Mouse (Mus musculus): ENCODE data around the gene Desi1.
"Not testable (repeated sequence)": the region's sequence is repeated elsewhere in the genome, so short reads cannot be mapped to it uniquely, and the experiment has no call there.

The Desi1 gene

DNA sequence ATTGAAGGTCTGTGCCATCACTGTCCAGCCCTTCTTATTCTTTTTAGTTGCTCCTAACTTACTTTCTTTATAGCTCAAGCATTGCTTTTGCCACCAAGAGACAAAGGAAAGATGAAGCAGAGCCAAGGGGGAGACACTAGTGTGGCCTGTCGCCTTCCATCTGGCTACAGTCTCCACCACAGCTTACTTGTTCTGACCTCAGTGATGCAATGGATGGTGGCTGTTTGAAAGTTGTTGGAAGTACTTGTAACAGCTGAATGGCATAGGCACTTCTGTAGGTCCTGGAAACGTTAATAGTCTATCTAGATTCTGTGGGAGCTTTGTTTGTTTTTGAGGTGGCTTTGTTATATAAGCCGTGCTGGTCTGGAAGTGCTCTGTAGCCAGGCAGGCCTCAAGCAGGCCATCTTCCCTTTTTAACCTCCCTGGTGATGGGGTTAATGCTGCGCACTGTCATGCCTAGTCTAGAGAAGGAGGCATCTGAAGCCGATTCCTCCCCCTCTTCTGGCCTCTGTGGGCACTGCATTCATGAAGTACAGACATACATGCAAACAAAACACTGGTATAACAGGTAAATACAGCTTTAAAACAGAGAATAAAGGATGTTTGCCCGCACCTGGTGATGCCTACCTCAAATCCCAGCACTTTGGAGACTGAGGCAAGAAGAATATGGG is 9.6 kb downstream of the Desi1 start:
- in situ Hi-C loops (cut with MboI; ENCODE audit: unreplicated experiment in 2 of 2): no loop called here

DNA sequence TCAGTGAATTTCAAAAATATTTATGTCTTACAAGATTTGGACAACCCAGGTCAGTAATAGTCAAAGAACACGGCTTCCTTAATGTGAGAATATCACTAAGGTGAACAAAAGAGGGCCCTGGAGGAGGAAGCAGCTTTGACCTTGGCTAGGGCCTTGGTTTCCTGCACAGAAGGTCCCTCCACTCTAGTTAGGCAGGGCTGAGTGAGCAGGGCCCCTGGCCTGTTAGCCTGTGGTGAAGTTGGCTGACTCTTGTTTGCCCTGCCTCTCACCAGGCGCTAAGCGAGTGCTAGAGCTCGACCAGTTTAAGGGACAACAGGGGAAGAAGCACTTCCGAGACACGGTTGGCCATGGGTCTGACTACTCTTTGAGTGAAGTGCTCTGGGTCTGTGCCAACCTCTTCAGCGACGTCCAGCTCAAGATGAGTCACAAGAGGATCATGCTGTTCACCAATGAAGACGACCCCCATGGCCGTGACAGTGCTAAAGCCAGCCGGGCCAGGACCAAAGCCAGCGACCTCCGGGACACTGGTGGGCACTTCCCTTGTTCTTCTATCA is 11.1 kb downstream of the Desi1 start:
- in situ Hi-C loops (cut with MboI; ENCODE audit: unreplicated experiment in 2 of 2): no loop called here

DNA sequence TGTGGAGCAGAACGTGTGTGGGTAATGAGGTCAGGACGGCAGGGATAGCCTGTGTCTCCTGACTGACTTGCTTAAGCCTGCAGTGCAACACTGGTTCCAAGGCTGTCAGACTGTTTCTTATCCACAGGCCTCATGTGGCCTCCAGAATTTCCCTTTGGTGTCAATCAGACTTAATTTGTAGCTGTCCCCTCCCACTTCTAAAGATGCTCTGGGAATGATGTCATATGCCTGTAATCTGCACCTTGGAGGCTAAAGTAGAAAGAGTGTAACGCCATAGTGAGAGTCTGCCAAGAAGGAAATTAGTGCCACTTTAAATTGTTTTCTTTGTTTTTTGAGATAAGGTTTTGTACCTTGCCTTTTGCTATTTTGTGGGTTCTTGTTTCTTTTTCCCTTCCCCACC is 14.4 kb downstream of the Desi1 start:
- in situ Hi-C loops (cut with MboI; ENCODE audit: unreplicated experiment in 2 of 2): no loop called here

DNA sequence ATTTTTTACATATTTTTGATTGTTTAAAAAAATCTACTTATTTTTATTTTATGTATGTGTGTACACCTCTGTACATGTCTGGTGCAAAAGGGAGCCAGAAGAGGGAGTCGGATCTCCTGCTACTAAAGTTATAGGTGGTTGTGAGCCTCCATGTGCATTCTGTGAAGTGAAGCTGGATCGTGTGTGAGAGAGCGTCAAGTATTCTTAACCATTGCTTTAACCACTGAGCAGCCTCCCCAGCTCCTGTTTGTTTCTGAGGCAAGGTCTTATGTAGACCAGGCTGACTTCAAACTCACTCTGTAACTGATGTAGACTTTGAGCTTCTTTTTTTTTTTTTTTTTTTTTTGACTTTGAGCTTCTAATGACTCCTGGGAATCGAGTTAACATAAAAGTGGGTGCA is 16.2 kb downstream of the Desi1 start:
- in situ Hi-C loops (cut with MboI; ENCODE audit: unreplicated experiment in 2 of 2): no loop called here

DNA sequence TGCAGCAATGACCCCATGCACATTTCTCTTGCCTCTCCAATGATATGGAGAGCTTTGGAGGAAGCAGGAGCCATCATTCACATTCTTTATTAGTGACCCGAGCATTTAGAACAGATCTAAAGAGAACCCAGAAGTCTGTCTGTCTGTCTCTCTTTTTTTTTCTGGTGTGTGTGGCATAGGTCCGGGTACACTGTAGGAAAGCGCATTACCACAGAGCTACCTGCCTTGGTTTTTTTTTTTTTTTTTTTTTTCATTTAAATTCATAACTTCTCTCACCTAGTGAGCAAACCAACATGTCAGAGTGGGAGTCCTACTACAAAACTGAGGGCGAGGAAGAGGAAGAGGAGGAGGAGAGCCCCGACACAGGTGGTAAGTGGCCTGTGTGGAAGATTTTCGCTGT is 16.8 kb downstream of the Desi1 start:
- in situ Hi-C loops (cut with MboI; ENCODE audit: unreplicated experiment in 2 of 2): no loop called here

DNA sequence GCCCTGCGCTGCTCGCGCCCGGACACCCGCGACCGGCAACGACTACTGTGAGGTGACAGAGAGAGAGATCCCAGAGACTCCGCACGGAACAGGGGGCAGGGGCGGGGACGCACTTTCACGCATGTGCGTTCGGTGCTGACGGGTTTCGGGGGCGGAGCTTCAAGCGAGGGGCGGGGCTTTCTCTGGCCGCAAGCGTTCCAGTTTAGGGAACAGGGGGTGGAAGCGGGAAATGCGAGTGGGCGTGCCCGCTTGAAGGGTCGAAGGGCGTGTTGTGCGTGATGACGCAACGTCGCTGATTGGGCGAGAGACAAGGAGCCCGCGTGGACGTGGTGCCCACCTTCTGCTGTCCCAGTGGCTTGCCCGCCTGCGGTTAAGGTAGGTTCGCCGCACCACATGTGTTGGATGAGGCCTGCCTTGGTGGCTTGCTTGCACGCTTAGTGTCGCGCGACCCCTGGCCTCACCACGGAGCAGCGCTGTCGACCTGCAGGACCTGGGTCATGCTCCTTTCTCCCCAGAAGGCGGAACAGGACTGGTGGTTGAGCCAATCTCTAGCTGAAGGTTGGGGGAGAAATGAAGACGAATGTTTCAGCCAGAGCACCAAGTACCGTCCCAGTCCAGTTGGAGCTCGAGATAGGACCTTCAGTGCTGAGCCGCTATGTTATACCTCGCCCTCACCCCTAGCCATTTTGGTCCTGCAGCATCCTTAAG is 17.4 kb downstream of the Desi1 start:
- in situ Hi-C loops (cut with MboI; ENCODE audit: unreplicated experiment in 2 of 2): no loop called here

DNA sequence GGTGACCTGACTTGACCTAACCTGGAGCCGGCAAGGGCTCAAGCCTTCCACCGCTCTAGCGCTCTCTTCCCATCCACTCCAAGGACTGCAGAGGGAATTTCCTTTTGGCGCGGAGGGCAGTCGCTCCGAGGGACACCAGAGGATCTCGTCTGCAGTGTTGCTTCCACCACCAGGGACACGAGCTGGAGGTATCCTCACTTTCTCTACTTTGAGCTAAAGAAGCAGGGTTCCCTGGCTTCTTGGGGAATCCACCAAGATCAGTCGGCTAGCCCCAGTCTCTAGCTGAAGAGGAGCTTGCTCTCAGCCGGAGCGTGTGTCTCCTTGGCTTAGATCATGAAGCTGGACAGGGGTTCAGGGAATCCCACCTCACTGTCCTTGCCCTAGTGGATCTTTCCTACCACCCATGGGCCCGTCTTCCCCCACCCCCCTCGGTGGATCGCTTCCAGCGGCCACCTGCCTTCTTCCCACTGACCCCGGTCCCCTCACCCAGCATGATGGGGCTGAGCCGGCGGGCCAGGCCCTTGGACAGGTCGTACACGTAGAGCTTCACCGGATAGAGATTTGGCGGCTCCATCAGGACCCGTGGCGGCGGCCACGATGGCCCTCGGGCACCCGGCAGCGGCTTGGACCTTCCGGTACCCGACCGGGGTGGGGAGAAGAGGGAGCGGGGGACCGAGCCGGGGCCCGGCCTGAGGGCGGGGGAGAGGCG is 18.1 kb downstream of the Desi1 start:
- in situ Hi-C loops (cut with MboI; ENCODE audit: unreplicated experiment in 2 of 2): no loop called here

DNA sequence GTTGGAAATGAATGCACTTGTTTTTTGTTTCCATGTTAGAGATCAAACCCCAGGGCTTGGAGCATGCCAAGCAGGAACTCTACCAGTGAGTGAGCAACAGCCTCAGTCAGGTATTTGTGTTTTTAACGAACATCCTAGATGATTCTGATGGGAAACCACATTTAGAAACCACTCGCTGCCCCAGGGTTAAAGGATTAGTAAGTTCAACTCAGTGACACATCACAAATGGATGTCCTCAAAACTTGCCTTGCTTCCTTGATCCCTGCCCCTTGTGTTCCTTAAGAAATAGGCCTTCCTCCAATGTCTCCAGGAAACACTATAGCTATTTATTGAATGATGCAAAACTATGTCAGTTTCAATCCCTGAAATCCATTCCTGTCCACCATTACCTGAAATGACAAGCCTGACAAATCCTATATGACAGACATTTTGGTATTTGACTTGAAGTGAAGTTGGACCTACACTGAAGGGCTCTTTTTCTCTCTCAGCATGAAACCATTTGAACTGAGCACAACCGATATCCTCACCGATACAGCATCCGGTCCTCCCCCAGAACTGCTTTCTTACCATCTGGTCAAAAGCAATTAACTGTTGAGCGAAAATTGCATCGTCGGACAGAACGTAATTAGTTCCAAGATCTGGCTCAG is 18.8 kb downstream of the Desi1 start:
- in situ Hi-C loops (cut with MboI; ENCODE audit: unreplicated experiment in 2 of 2): loop anchor here in 1 of 2 experiments (5.0 kb wide), 1 partner anchor 32 kb away; the partner anchor contains the start of gene Snu13

DNA sequence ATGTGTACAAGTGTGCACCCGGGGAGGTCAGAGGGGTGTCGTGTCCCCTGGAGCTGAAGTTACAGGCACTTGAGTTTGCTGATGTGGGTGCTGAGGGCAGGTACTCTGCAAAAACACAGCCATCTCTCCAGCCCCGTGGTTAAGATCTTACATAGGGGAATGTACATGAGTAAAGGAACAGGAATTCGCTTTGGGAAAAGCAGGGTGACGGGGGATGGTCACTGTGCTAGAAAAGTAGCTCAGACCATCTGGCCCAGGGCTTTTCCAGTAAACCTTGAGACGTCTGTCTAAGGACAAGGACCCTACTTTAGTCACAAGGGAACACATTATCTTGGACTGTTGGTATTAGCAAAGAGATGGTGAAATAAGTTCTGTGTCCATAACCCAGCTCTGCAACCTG is 21.7 kb downstream of the Desi1 start:
- in situ Hi-C loops (cut with MboI; ENCODE audit: unreplicated experiment in 2 of 2): loop anchor here in 1 of 2 experiments (5.0 kb wide), 1 partner anchor 35 kb away; the partner anchor contains the start of gene Snu13

DNA sequence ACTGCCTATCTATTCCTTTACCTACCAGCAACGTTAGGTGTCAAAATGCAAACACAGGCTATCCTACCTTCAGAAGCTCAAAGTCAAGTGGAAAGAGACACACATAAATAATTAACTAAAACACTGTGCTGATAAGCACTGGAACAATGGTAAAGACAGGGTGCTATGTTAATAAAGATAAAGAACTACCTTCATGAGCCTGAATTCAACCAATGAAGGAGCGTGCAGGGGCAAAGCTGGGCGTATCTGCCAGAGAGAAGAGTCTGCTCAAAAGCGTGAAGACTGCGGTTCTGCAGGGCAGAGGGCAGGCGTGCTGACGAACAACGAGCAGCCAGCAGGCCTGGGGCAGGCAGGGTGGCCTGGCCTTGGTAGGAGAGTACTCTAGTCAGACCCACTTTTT is 29.4 kb downstream of the Desi1 start:
- in situ Hi-C loops (cut with MboI; ENCODE audit: unreplicated experiment in 2 of 2): loop anchor here in 1 of 2 experiments (5.0 kb wide), 1 partner anchor 42 kb away; the partner anchor contains the start of gene Pmm1

DNA sequence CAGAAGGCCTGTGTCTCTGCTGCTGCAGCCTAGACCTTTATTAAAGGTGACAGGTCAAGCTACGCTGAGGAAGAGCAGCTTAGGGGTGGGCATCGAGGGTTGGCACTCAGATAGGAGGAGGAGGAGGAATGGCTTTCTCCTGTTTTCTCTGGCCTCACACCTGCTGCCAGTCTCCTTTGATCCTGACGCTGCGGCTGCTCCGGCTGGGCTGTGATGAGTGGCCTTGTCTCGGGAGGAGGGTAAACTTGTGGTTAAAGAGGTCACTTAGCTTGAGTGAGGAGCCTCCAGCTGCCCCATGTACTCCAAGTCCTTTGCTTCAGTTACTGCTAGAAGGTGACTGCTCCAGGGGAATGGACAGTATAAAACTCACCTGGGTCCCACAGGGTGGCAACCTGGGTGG is 39.7 kb downstream of the Desi1 start:
- in situ Hi-C loops (cut with MboI; ENCODE audit: unreplicated experiment in 2 of 2): no loop called here

DNA sequence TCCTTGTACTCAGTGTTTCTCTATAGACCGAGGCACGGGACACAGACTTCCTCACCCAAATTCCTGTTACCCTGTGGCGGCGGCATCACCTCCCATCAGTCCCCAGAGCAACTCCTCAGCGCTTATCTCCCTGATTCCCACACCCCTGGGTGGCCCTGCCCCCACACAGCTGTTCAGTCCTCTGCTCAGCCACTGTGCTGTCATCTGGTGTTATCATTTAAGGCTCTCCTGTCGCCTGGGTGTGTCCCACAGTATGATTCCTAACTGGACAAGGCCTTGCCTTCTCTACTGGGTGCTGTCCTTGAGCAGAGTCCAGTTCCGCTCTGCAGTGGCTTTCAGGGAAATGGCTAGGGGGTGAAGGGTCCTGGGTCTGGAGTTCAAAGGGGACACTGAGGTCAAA is 43.1 kb downstream of the Desi1 start:
- in situ Hi-C loops (cut with MboI; ENCODE audit: unreplicated experiment in 2 of 2): no loop called here

DNA sequence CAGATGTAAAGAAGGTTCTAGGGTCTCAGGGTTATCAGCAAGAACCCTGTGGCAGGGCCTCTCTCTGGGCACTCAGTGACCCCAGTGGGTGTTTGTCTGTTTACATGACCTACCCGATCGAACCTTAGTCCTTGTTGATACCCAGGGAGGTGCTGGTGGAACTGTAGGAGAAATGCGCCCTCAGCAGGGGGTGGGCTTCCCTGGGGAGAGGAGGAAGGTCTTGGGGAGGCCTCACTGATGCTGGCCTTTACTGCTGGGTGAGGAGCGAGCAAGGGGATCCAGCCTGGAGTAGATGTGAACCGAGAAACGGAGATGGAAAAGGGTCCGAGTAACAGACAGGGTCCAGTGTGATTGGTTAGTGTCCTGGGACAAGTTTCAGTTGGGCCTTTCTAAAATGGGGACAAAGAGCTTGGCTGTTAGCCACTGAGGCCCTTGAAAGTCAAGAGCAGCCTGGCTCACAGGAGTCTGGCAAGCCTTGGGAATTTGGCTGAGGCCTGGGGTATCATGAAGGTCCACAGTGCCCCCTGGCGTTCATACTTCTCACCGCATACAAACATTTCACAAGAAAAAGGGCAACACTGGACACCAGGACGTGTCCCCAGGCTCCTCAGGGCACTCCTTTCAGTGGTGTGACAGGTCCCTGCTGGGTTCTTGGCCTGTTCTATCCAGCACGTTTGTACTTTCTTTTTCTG is 44.1 kb downstream of the Desi1 start:
- in situ Hi-C loops (cut with MboI; ENCODE audit: unreplicated experiment in 2 of 2): no loop called here

DNA sequence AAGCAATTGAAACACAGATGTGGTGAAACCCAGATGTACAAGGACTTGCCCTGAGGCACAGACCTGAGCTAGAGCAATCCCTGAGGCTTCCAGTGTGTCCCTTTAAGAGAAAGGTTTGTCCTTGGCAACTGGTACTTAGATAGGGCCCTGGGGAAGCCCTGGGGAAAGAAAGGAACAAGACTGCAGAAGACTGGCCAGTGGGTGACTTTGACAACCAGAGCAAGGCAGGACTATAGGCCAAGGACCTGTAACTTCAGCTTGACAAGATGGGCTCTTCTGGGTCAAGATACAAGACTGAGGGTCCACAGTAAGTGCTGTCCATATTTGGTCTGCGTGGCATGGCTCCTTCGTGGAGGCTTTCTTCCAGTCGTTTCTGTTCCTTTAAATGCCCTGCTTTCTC is 46.0 kb downstream of the Desi1 start, which contains the start of gene Xrcc6:
Gene Xrcc6 (plus strand): TSS at position 190 of the 400 bp plus-strand sequence.
- in situ Hi-C loops (cut with MboI; ENCODE audit: unreplicated experiment in 2 of 2): no loop called here

DNA sequence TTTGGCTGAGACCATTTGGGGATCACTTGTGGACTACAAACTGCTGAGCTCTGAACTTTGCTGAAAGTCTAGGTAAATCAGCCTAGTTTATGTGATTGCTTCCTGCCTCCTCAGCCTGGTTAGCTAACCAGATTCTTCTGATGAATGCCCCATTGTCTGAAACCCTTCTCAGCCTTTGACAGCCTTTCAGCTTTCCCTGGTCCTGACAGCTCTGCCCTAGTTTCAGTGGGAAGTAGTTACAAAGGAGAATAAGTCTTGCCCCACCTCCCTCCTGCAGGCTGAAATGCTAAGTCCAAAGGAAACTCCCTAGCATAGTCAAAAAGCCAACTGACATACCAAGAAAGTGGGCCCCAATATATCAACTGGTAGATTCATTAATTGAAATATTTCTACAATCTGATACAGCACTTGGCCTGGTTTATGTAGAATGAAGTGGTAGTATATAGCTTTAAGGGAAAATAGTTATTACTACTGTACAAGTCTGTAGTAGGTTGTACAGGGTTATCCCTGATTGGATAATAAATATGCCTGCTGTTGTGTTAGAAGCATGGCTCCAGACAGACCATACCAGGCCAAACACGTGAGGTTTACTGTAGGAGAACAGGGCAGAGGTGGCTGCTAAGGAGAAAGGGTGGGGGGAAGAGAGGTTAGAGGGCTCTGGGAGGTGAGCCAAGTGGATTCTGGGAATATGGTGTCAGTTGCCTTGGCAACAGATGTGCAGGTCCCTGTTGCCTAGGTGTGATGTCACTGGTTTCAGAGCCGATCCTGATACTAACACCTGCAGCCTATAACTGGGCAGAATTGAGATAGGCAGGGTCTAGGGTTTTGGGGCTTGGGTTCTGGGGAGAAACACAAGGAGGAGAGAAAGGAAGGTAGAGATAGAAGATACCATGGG is 48.1 kb downstream of the Desi1 start:
- in situ Hi-C loops (cut with MboI; ENCODE audit: unreplicated experiment in 2 of 2): no loop called here

DNA sequence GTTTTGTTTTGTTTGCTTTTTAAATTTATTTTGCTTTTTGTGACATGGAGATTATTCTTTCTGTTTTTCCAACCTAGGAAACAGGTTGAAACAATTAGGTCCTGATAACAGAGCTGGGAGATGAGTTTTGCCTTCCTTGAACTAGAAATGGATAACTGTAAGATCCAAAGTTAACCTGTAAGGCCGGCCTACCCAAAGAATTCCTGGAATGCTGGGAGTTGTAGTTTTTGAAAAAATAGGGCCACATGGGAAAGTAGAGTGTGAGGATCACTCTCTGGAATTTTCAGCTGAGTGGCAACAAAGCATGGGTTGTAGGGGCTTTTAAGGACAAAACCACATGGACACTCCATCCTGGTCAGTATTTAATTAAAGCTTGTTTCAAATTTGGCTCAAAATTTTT is 51.5 kb downstream of the Desi1 start:
- in situ Hi-C loops (cut with MboI; ENCODE audit: unreplicated experiment in 2 of 2): no loop called here

DNA sequence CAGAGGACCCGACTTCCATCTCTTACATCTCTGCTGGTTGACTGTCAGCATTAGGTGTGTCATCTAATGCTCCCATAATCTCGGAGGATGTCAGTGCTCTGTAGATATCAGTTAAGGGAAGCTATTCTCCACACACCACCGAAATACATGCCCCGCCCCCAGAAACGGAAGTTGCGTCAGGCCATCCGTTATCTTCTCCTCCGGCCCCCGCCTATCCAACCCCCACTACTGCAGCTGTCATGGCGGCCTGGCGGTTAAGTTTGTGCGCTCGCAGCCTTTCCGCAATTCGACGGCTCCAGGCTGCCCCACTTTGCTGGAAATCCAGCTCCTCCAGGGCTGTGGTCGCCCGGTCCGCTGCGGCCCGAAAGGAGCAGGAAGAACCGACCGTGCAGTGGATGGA is 53.3 kb downstream of the Desi1 start, which contains the start of gene 1700029P11Rik:
Gene 1700029P11Rik (plus strand): TSS at position 220 of the 400 bp plus-strand sequence.
- in situ Hi-C loops (cut with MboI; ENCODE audit: unreplicated experiment in 2 of 2): no loop called here

DNA sequence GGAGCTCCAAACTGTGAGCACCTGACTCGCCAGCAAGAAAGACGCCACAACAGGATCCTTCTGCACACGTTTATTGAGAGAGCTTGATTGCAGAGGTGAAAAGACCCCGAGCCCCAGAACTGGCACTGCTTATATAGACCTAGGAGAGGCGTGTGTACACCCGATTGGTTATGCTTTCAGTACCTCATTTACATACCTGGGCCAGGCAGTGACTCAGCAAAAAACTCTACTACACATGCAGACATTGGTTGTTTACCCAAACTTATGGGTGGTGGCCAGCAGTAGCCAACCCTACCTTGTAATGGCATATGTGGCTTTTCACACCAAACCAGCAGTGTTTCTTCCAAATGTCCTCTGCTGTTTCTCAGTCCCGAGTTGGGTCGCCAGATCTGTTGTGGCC is 58.5 kb downstream of the Desi1 start:
- in situ Hi-C loops (cut with MboI; ENCODE audit: unreplicated experiment in 2 of 2): not testable (repeated sequence)

DNA sequence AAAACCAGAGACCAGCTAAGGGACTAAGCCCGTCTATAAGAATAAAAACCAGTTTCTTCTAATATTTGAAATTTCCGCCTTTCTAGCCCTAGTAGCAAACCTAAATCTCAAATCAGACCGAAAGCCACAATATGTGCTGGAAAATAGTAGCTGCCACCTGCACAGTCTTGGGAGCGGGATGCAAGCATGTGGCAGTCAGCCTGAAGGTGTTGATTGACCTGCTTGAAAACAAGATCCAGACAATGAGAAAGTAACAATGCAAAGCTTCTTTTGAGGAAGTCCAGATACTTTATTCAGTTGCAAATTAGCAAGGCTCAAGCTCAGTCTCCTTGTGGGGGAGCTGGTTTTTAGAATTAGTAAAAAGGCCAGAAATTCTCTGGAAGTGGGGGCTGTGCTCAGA is 63.2 kb downstream of the Desi1 start:
- in situ Hi-C loops (cut with MboI; ENCODE audit: unreplicated experiment in 2 of 2): not testable (repeated sequence)

Measured in v-Abl transformed pro-B cells (cell line).